Mouse (Mus musculus) T-helper 17 cell (primary cell): ENCODE data around the gene Mapk10.

ENCODE experiments used
- in situ Hi-C, 2 experiments: fragments of 300-600 bp; cut with MboI, MseI; formaldehyde crosslinking; loops; 1 replicate in 1 of 2; 2 replicates in 1 of 2; pipeline ENCODE4 v1.15.1; 2025; ENCODE audit warnings: high pct_unique_total_duplicates in 2 of 2

Mapk10 gene

DNA sequence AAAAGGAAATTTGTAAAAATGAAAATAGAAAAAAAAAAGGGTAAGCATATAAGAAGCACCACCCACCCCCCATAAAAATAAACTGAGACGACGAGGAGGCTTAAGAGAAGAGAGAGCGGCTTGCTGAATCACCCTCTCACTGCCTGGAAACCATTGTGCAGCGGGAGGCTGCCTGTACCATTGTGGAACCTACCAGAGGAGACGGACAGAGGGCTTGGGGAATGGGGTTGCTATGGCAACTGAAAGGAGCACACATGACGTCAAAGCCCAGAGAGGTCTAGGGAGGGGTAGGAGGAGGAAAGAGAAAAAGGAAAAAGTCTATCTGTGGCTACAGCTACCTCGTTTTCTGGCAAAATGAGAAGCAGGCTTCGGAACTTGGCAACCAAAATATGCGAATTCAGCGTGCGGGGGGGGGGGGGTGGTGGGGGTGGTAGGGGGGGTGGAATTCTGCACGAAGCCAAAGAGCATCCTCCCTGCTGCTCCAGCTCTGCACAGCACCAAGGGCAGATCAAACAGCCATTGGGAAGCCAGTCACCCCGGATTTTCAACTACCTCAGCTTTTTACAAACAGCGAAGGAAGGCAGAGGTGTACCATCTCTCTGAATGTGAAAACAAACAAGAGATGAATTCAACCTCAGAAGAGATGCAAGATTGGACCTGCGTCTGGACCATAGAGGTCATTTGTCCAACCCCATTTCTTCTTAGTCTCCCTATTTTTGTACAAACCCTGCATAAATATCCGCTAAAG, at the start of gene Mapk10:
Mapk10 (minus strand) TSS at position 234 of the 748 bp plus-strand sequence.
- in situ Hi-C loops: no loop called here

DNA sequence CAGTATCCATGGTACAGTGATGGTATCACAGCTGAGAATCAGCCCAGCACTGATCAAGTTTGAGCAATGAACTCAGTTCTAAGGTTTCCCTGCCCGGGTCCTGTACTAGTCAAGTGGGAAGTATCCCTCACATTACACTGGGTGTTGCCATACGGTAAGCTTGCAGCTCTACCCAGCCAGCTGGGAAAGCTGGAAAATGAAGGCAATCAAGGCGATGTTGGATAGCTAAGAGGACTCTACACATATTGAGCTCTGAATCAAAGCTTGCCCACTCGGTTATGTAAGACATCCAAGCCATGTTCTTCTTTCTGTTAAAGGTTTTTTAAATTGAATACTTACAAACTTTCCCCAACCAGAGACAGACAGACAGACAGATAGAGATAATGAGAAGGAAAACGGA, 45.0 kb upstream of the Mapk10 start:
- in situ Hi-C loops: no loop called here

DNA sequence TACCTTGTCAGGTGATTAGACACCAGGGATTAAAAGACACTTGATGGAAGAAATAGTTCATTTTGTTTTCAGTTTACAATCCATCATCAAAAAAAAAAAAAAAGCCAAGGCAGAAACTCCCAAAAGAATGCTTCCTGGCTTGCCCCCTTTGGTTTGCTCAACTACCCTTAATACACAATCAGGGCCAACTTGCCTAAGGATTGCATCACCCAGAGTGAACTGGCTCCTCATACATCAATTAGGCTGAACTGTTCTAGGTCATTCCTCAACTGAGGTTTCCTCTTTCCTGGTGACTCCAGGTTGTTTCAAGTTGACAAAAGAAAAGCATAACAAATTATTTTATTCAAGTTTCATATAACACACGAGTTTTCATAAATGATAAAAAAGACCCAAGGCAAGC, 31.3 kb upstream of the Mapk10 start:
- in situ Hi-C loops: no loop called here

DNA sequence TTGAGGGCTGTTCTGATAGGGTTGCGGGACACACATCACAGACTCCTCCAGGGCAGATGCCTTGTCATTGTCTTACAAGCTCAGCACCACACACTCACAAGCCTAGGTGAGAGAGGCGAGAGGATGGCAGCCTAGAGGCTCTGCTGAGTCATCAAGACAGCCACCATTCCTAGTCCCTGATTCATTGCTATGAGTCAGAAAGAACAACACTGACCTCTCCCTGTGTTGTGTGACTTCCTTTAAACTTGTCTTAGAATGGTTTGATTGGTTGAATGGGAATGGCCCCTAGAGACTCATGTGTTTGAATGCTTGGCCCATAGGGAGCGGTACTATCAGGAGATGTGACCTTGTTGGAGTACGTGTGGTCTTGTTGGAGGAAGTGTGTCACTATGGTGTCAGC, 20.7 kb upstream of the Mapk10 start:
- in situ Hi-C loops: no loop called here

DNA sequence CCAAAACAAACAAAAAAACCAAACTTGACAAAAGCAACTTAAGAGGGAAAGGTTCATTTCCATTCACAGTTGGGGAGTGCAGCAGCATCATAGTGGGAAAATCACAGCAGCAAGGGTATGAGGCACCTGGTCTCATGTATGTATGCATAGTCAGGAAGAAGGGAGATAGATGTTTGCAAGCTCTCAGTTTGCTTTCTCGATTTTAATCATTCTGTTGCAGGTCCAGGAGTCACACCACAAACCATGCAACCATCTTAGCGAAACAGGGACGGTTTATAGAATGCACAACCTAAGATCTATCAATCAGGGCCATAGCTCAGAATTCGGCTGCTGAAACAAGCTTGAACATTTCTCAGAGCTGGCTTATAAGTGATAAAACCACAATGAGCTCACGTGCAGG, 19.2 kb upstream of the Mapk10 start:
- in situ Hi-C loops: no loop called here

DNA sequence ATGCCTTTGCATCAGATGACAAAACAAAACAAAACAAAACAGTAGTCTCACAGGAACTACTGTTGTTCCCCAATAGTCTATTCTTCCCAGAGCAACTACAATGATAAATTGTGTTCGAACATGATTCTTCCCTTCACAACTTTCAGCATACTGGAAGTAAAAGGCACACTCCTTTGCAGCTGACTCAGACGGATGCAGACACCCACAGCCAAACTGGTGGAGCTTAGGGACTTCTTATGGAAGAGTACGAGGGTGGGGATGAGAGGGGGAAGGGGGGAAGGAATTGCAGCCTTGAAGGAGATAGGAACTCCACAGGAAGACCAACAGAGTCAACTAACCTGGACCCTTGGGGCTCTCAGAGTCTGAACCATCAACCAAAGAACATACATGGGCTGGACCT, 18.2 kb upstream of the Mapk10 start:
- in situ Hi-C loops: no loop called here

DNA sequence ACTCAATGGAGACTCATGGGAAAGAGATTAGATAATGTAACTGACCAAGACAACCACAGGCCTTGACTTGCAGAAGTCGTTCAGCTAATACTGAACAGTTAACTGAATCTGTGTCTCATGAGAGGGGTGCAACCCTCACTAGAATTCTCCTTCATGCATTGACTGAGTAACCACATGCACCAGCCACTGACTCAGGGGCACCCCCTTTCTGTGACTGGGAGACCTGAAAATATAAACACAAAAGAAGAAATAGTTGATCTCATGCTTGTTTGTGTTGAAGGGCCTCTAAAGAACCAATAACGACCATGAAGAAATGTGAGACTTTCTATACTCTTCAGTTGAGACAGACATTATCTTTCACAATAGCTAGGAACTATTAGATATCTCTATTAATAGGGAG, 10.9 kb upstream of the Mapk10 start:
- in situ Hi-C loops: no loop called here

DNA sequence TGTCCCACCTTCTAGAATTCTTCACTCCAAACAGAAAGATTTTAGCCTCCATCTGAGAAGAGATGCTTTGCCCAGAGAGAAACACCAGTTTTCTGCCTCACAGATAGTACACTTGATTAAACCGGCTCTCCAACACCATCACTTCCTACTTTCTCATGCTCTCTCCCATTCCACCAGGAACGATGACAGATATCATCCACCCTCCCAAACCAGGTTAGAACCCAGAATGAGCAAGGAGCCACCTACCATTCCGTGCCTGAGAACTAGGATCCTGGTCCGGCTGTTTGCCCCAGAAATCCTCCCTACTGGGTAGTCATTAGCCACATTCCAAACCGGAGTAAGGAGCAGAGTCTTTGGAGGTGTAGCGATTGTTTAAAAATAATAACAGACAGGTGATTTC, 490 bp downstream of the Mapk10 start:
- in situ Hi-C loops: no loop called here

DNA sequence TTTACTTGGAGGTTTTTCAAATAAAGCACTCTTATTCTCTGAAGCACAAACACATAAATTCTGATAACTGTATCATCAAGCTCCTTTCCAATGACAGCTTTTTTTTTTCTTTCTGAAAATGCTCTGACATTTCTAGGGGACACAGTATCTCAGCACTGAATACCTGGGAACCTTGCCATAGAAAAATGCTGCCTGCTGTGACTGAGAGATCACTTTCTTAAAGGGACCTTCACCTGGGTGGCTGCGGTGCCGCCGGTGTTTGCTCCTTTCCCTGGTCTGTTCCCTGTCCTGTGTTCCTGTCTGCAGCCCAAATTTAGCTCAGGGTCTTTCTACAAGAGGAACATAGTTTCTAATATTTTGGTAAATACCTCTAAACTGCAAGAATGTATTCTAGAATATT, 1.1 kb downstream of the Mapk10 start:
- in situ Hi-C loops: no loop called here

DNA sequence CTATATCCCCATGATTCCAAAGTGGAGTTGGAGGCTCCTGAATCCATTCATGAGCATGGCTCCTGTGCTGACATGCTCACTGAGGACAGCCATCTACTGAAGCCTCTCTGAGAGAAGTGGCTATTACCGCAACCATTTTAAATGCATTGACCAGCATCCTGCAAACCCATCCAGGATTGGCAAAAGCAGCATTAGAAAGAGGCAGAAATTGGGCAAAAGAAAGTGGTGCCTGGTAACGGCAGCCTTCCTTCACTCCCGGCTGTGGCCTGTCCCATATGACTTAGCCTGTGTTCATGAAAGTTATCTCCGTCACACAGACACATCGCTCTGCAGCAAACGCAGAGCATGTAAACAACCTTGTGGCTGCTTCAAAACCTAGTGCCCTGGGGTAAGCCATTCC, 1.6 kb downstream of the Mapk10 start:
- in situ Hi-C loops: no loop called here

DNA sequence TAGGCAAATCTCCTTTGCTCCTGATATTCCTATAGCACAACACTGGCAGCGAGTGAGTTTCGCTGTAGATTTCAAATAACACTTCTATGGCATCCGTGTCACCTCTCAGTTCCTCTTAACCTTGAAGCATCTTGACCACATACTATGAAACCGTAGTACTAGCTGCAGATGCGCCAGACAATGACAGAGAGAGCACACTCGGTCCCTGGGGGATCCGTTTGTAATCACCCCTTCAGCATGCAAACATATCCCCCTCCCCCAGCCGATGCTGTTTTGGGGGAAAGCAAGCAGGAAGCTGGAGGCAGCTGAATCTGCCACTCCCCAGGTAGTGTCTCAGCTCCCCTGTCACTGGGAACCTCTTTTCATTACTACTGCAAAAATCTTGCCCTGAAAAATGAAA, 2.3 kb downstream of the Mapk10 start:
- in situ Hi-C loops: no loop called here

DNA sequence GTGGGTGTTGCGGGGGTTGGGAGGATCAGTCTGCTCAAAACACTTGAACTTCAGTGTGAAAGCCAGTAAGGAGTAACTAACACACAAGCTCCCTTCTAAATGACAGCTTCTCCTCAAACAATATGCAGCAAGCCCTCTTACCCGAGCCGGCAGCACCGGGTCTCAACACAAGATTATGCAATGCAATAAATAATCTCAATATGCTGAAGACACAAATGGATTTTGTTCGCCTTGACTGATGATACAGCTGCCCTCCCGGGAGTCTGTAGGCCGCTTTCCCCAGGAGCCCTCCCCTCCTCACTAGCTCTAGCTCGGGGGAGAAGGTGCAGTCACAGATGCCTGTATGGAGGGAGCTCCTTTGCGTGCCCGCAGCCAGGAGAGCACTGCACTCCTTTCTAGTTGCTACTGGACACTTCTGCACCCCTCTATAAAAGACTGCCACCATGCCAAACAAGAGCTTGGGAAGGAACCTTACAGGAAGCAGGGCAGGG, 3.1 kb downstream of the Mapk10 start:
- in situ Hi-C loops: no loop called here

DNA sequence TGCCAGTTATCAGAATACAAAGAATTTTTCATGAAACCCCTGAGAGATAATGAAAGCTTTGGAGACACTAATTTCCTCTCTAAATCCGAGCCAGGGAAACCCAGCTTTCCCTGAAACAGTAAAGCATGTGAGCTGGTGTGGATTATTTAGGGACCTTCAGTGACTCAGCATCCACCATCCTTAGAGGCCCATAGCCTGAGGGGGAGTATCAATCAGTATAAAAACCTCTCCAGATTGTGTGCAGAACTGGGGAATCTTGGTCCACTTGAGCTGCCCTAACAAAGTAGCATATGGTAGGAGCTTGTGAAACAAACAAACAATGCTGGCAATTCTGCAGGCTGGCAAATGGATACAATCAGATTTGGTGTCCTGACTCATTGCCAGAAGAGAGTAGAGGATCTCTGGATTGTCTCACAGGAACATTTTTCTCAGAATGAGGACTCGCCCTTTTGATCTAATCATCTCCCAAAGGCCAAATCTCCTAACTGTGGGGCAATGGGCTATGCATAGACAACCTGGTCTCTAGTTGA, 13.3 kb downstream of the Mapk10 start:
- in situ Hi-C loops: no loop called here

DNA sequence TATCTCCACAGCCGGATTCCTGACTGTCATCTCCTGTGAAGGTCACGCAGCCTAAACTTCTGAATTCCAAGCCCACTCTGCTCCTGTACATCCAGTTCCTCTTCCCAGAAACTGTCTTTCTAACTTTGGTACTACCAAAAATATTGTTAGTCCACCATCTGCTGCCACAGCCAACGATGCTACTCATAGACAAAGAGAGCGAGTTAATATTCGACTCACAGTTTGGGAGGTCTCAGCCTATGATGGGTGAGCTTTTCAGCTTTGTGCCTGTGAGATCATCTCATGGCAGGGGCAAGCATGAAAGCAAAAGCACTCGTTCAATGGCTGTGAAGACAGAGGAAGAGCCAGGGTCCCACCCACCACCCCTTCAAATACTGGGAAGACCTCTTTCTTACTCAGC, 16.6 kb downstream of the Mapk10 start:
- in situ Hi-C loops: no loop called here

DNA sequence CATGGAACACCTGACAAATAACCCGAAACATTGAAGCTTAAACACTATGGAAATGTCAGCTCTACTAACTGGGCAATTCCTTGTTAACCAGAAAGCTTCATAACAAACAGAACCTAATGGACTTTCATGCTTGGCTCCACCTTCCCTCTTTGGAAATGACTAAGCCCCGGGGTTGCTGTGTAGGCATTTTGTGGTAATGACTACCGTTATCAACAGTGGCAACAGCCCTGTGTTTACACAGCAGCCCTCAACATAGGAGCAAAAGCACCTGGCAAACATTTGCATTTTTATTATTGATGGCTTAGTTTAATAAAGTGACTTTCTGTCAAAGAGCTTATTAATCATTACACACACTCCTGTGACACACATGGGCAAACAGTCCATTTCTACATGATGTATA, 17.4 kb downstream of the Mapk10 start:
- in situ Hi-C loops: no loop called here

DNA sequence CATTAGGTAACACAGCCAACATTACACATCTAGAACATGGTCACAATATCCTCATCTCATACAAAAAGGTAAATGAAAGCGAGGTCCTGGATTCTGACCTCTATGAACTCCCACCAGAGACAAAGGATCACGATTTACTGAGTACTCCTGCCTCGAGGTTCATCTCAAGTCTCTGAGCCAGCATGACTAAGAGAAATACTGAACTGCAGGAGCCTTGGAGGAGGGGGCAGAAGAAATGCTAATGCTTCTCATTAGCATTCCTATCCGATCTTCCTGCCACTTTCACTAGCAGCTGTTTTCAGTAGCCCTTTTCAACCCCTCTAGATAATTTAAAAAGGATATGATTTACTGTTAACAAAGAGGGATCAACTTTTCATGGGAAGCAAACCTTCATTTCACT, 19.6 kb downstream of the Mapk10 start:
- in situ Hi-C loops: no loop called here

DNA sequence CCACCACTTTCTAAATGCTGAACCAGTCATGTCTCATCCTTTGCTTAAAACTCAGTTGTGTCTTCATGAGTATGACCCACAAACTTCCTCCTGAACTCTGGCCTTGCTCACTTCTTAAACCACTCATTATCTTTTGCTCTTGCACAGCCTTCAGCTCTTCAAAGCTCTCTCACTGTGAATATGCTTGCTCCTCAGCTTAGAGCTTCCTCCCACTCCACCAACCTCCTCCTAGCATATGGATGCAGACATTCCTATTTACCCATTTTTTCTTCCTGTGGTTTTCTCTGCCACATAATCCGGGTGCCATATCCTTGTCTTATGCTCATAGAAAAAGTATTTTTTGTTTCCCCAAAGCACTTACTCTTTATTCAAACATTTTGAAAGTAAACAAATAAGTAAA, 26.9 kb downstream of the Mapk10 start:
- in situ Hi-C loops: no loop called here

DNA sequence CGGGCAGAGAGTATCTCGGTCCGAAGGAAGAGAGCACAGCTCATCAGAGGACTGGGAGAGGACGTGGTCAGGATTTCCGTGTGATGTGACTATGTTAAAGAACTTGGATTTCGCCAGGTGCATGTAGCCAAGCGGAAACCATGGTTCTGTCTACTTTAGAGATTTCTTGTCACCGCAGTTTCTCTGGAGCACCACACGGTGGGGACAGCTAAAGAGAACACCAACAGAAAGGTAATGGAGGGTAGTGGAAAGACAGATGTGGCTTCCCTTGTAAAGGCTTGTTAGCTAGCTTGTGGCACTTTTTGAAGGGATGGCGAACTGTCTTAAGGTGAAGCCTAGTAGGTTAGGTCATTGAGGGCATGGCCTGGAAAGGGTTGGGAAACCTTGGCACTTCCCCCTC, 29.5 kb downstream of the Mapk10 start:
- in situ Hi-C loops: no loop called here

DNA sequence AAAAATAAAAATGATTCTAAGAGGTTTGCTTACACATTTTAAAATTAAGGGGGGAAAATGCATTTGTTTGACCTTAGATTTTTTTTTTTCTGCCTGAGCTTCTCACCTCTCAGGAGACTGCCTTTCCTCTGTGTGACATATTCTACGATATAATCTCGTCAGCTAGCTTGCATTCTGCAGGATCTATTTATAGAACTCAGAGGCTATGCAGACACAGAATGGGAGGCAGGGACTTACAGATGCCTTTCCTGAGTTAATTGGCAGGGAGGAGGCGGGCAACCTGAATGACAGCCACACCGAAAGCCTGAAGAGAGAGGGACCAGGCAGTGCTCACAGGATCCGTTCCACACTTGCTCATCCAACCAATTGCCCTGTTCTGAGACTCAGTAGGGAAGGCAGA, 34.1 kb downstream of the Mapk10 start:
- in situ Hi-C loops: no loop called here

DNA sequence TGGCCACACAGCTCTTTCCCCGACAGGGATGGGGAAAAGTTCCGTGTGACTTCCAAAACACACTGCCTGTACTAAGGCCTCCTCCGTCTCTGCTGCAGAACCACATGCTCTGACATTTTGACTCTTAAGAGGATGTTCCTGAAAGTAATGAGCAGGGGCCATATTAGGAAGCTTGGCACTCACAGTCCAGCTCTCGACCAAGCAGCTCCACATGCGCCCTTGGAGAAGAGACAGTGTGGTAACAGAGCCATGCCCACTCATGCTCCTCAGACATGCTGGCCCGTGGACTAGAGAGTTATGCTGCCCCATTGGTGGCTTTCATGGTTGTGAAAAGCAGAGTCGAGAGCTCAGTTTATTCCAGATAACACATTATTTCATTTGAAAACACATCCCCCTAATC, 35.1 kb downstream of the Mapk10 start:
- in situ Hi-C loops: no loop called here

DNA sequence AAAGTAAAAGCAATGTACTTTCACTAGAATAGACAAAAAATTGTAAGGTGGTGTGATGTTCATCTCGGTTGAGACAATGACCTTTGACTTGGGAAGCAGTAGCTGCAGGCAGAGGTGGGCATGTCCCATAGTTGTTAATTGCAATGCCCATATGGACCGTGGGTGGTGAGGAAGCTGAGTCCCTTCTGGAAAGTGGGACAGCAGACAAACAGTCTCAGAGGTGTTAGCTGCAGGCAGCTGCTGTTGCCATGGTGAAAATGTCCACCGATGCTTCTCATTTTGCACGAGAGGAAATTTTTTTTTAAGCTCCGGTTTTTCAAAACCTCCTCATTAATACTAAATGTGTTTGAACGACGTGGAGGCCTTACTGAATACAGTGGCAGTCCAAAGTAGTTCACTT, 36.5 kb downstream of the Mapk10 start:
- in situ Hi-C loops: no loop called here

DNA sequence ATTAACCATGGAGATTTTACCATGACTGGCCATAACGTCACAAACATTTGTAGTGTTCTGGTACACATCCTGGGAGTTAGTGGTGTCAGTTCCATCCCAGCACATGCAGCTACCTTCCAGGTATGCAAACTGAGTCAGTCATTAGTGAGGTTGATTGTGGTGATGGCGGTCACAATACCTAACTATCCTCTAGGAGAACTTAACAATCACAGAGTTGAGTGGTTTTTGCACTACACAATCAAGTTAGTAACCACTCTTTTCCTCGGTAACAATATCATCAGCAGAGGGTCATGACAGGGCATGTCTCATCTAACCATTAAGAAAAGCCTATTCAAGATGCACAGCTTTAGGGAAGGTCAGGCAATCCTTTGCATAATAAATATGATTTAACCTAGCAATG, 39.9 kb downstream of the Mapk10 start:
- in situ Hi-C loops: no loop called here

DNA sequence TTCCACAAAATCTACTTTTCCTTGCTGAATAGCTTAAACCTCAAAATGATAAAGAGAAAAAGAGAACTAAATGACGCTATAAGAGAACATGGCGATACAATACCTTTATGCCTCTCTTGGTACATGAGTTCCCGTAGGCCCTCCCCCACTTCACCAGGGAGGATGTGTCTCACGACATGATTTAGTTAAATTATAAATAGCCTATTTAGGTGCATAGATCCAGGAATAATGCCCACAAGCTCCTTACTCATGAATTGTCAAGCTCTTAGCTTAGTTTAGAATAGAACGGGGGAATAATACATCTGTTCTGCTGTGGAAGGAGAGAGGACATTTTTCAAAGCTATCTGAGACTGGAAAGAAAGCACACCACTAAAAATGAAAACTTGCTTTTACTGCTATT, 43.8 kb downstream of the Mapk10 start:
- in situ Hi-C loops: no loop called here

DNA sequence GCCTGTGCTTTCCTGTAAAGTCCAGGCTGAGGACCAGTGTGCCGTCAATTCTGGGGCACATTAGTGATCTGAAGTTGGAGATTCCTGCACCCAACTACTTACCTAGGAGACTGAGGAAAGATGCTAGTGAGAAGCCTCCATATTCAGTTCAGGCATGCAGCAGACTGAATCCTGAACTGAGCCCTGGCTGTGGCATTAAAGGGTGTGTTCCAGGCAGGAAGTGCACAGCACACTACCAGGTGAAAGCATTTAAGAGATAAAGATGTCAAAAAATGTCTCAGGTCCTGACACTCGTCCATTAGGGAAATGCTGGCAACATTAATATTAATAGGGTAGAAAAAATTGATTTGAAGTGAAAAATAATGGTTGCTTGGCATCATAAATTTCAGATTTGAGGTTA, 44.4 kb downstream of the Mapk10 start:
- in situ Hi-C loops: no loop called here
